Mouse (Mus musculus) intestine, embryonic 14.5 days (tissue): Measurements from ENCODE around the gene Itpk1. TPM values are rescaled to one million over a fixed set of nuclear protein-coding genes. Genes with fewer than 3 reads are reported as not detected.

ENCODE experiments used
- ATAC-seq: fragments of 200-750 bp; cut with Nextera tagmentation; replicated peaks from 2 replicates; pipeline ENCODE4 v1.8.0; 2017; ENCODE audit warnings: low read depth, moderate number of reproducible peaks, moderate TSS enrichment, moderate library complexity; ENCODE audit not compliant: low FRiP score, low TSS enrichment
- DNase-seq: peaks from one replicate; pipeline ENCODE4 v3.0.0-alpha.2; 2018; ENCODE audit warnings: low spot score
- H3K27ac ChIP-seq: fragments of 300-500 bp; sonication (generic); 2 replicates; pipeline ENCODE4 v1.5.1; 2014; ENCODE audit warnings: low read depth, mild to moderate bottlenecking, control low read depth
- H3K27me3 ChIP-seq: fragments of 300-500 bp; sonication (generic); replicated peaks from 2 replicates; pipeline ENCODE4 v1.6.1; 2014; ENCODE audit warnings: low read length, control low read depth; ENCODE audit not compliant: control insufficient read depth, insufficient read depth
- H3K36me3 ChIP-seq: fragments of 300-500 bp; sonication (generic); 2 replicates; pipeline ENCODE4 v1.6.1; 2014; ENCODE audit warnings: low read length, control low read depth; ENCODE audit not compliant: control insufficient read depth, insufficient read depth
- H3K4me1 ChIP-seq: fragments of 300-500 bp; sonication (generic); replicated peaks from 2 replicates; pipeline ENCODE4 v1.6.1; 2014; ENCODE audit warnings: low read length, control low read depth, mixed read lengths; ENCODE audit not compliant: control insufficient read depth, insufficient read depth
- H3K4me2 ChIP-seq: fragments of 300-500 bp; sonication (generic); 2 replicates; pipeline ENCODE4 v1.6.1; 2014; ENCODE audit warnings: low read length
- H3K4me3 ChIP-seq: fragments of 300-500 bp; sonication (generic); 2 replicates; pipeline ENCODE4 v1.5.1; 2014; ENCODE audit warnings: low read depth, low read length, control low read depth, mixed read lengths
- H3K9ac ChIP-seq: fragments of 300-500 bp; sonication (generic); 2 replicates; pipeline ENCODE4 v1.6.1; 2014; ENCODE audit warnings: mild to moderate bottlenecking, low read length
- H3K9me3 ChIP-seq: fragments of 300-500 bp; sonication (generic); 2 replicates; pipeline ENCODE4 v1.6.1; 2016; ENCODE audit warnings: low read length, control low read depth; ENCODE audit not compliant: control insufficient read depth
- WGBS: fragments of 180-500 bp; shearing (Covaris S2); extraction: QIAGEN DNeasy Blood & Tissue Kit; methylation state at CpG from one replicate; pipeline ENCODE4 v1.1.7; 2014; 5-methylcytosine and 5-hydroxymethylcytosine counted together
- polyA plus RNA-seq: library from polyadenylated mRNA; unstranded; fragments of >200 nt; fragmentation: Nextera tagmentation; extraction: Ambion mirVana; gene quantifications from 2 replicates; pipeline ENCODE4 v1.2.1, GENCODE M21; 2014

The Itpk1 gene
- polyA plus RNA-seq, 1 experiment from 2014 or later = 31.5 TPM

- H3K9me3 ChIP-seq = no peaks in the 10 kb centered on the region
- no peak overlapping the region for H3K4me3 ChIP-seq
- DNase-seq (no peak), ATAC-seq (no peak)
- H3K4me2 ChIP-seq = no peak overlapping the region
- H3K4me1 ChIP-seq = peaks cover 20% of the 10 kb centered on the region
- no peaks in the 10 kb centered on the region for H3K27me3 ChIP-seq
- 81% methylated on average over 3 of the region's 3 CpGs for WGBS
- no peak overlapping the region for H3K27ac ChIP-seq
- H3K36me3 ChIP-seq = 0 out of 2 replicates have a peak, but pooled peaks cover 4% of the 10 kb centered on the region
- no peak overlapping the region for H3K9ac ChIP-seq
Observed at GRCm38 (mm10) chr12:102677089-102677488, 27.6 kb downstream of the Itpk1 start.

- Histone ChIP-seq H3K36me3 (0 out of 2 replicates have a peak, but pooled peaks cover 4% of the 10 kb centered on the region), H3K4me1 (peaks cover 24% of the 10 kb centered on the region), H3K9me3 (no peaks in the 10 kb centered on the region), H3K4me2 (no peak overlapping the region), H3K27ac (no peak overlapping the region), H3K4me3 (no peak overlapping the region), H3K27me3 (no peaks in the 10 kb centered on the region), H3K9ac (no peak overlapping the region)
- WGBS = 78% methylated on average over 10 of the region's 10 CpGs
- DNase-seq (no peak), ATAC-seq (no peak)
Observed at GRCm38 (mm10) chr12:102674556-102674955, 30.2 kb downstream of the Itpk1 start.

DNA sequence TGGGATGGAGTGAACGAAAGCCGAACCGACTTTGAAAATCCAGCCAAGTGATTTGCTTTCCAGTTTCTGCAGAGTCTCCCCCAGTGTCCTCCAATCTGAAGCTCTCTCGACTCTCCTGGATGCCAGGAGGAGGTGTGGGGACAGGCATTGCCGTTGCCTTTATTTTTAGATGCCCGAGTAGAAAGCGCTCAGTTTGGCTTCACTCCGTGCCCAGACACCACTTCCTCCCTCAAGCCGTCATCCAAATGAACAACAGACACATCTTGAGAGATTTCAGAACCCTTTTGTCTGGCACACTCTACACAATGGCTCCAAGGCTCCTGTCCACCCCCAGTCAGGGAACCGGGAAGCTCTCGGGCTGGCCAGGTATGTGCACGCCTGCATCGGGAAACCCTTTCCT is 30.6 kb downstream of the Itpk1 start:
- Histone ChIP-seq H3K4me1 (peaks cover 24% of the 10 kb centered on the region), H3K36me3 (0 out of 2 replicates have a peak, but pooled peaks cover 4% of the 10 kb centered on the region), H3K9ac (no peak overlapping the region), H3K4me2 (no peak overlapping the region), H3K4me3 (no peak overlapping the region), H3K27me3 (no peaks in the 10 kb centered on the region), H3K27ac (no peak overlapping the region), H3K9me3 (no peaks in the 10 kb centered on the region)
- 80% methylated on average over 13 of the region's 13 CpGs for WGBS
- no peak for DNase-seq
- ATAC-seq = no peak

DNA sequence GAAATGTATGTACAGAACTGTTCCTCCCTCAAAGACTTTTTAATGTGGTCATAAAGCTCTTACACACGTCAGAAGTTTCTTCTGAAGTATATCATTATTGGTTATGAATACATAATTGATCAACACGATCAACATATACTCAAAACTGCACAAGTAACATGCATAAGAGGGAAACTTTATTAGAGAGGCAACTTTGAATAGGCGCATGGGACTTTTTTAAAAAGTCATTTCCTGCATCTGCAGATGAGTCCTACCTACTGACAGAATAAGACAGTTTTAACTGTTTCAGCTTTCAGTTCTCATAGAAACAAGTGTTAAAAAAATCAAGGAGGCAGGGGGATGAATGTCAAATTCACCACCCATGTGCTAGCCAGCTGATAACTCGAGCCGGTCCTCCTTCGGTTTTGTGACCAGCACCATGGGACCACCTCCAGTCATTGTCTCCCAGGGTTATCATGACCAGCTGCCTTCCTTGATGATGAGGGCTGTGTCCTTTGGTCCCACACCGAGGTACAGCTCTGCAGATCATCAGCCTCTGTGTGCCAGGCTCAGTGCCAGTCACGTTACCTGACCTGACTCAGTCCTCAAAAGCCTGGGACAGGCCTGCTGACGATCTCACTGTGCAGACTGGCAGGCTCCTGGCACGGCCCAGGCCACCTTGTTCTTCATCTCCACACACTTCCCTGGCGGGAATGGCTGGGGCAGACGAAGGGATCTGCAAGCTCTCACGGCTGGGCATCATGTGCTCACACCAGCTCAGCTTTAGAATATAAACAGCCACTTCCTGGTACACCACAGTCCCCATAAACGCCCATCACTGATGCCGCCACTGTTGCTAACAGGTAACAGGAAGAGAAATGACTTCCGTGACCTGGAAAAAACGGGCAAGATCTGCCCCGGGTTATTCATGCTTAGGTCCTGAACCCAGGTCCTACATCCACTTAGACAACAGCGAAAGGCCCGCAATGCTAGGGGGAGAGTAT is 31.6 kb downstream of the Itpk1 start:
- Histone ChIP-seq H3K27ac (peak overlapping the region; percentile 62; the same call in 1 of the 2 replicates), H3K9ac (no peak overlapping the region), H3K36me3 (0 out of 2 replicates have a peak, but pooled peaks cover 4% of the 10 kb centered on the region), H3K27me3 (no peaks in the 10 kb centered on the region), H3K9me3 (no peaks in the 10 kb centered on the region), H3K4me3 (no peak overlapping the region), H3K4me2 (no peak overlapping the region), H3K4me1 (peaks cover 24% of the 10 kb centered on the region)
- ATAC-seq (no peak), DNase-seq (no peak)
- 54% methylated on average over 20 of the region's 20 CpGs for WGBS

GRCm38 (mm10) chr12:102672176-102672575 is 32.6 kb downstream of the Itpk1 start:
- DNase-seq (no peak), ATAC-seq (0 out of 2 replicates have a peak, but pooled peaks have one; percentile 22)
- no peaks in the 10 kb centered on the region for H3K27me3 ChIP-seq
- H3K9me3 ChIP-seq = no peaks in the 10 kb centered on the region
- no peak overlapping the region for H3K9ac ChIP-seq
- WGBS = 15% methylated on average over 8 of the region's 8 CpGs
- peak overlapping the region; percentile 27; the same call in 1 of the 2 replicates for H3K27ac ChIP-seq
- no peak overlapping the region for H3K4me2 ChIP-seq
- H3K36me3 ChIP-seq = 0 out of 2 replicates have a peak, but pooled peaks cover 4% of the 10 kb centered on the region
- H3K4me3 ChIP-seq = no peak overlapping the region
- H3K4me1 ChIP-seq = peaks cover 24% of the 10 kb centered on the region

DNA sequence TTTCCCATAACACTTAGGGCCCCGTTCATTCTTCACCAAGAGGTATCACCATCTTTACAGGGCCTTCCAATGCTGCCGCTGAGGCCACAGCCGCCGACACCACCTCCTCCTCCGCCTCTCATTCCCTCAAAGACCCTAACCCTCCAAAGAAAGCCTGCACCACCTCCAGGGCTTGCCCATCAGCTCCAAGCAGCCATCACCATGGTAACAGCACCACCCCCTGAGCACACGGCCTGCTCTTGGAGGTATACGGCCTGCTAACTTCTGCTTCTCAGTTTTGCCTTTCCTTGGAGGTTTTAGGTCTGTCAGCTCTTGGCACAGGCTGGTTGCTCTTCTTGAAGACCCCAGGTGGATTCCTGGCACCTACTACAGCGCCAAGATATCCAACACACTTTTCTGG is 33.9 kb downstream of the Itpk1 start:
- peaks cover 24% of the 10 kb centered on the region for H3K4me1 ChIP-seq
- WGBS = 75% methylated on average over 8 of the region's 8 CpGs
- DNase-seq = no peak
- H3K4me3 ChIP-seq = no peak overlapping the region
- ATAC-seq = no peak
- no peak overlapping the region for H3K9ac ChIP-seq
- no peak overlapping the region for H3K27ac ChIP-seq
- H3K36me3 ChIP-seq = 0 out of 2 replicates have a peak, but pooled peaks cover 4% of the 10 kb centered on the region
- H3K4me2 ChIP-seq = no peak overlapping the region
- H3K9me3 ChIP-seq = no peaks in the 10 kb centered on the region
- no peaks in the 10 kb centered on the region for H3K27me3 ChIP-seq

DNA sequence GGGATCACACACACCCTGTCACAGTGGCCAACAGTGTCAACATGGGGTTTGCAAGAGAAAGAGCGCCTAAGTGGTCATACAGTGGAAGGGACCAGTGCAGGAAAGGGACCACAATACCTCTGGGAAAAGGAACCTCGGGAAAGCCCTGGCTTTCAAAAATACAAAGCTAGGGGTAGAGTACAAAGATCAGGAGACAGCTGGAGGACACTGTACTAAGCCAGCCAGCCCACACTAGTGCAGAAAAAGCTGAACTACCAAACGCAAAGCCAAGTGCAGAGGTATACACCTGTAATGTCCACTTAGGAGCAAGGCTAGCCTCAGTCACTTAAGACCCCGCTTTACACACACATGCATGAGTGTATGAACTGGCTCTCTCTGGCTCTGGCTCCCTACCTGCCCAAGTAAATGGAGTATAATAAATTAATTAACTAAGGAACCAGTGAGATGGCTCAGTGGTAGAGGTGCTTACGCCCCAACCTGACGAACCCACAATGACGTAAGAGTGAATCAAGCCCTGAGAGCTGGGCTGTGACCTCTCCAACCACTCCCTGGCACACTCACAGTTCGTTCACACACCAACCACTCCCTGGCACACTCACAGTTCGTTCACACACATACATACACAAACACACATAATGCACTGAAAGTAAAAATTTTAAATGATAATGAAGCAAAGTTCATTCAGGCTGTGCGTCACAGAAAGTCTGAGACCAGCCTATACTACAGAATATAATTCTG is 39.1 kb downstream of the Itpk1 start:
- ATAC-seq = no peak

DNA sequence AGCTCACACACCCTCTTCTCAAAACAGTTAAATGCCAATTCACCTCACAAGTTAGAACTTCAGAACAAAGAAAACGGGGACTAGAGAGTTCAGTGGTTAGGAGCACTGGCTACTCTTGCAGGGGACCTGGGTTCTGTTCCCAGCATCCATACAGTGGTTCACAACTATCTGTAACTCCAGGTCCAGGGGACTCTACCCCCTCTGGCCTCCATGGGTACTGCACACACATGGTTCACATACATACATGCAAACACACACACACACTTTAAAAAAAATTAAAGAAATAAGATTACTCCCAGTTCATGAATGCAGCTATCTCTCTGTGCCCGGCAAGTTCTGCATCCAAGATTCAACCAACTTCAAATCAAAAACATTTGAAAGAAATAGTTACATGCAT is 40.7 kb downstream of the Itpk1 start:
- DNase-seq (no peak), ATAC-seq (no peak)
- no peak overlapping the region for H3K4me3 ChIP-seq
- no peak overlapping the region for H3K27ac ChIP-seq
- no peak overlapping the region for H3K9ac ChIP-seq
- WGBS = 97% methylated on average over 2 of the region's 2 CpGs
- H3K4me1 ChIP-seq = no peaks in the 10 kb centered on the region
- no peaks in the 10 kb centered on the region for H3K27me3 ChIP-seq
- no peaks in the 10 kb centered on the region for H3K36me3 ChIP-seq
- H3K4me2 ChIP-seq = no peak overlapping the region
- no peaks in the 10 kb centered on the region for H3K9me3 ChIP-seq

More for the DNA sequence above, 39.1 kb downstream of the Itpk1 start:
- Histone ChIP-seq H3K36me3 (no peaks in the 10 kb centered on the region), H3K27ac (no peak overlapping the region), H3K27me3 (no peaks in the 10 kb centered on the region), H3K4me1 (no peaks in the 10 kb centered on the region), H3K9me3 (no peaks in the 10 kb centered on the region), H3K9ac (no peak overlapping the region), H3K4me2 (no peak overlapping the region), H3K4me3 (no peak overlapping the region)
- no peak for DNase-seq
- 88% methylated on average over 10 of the region's 10 CpGs for WGBS
